Mouse (Mus musculus): ENCODE measurements at regions not wholly inside any gene's neighbourhood (a gene's known extent, or its start where the extent isn't known, plus 50 kb on each side); places are given as distances from the start of the nearest gene placed in this dataset.
A peak's percentile ranks its signal among the peaks of the same experiment; 100 is the strongest.

DNA sequence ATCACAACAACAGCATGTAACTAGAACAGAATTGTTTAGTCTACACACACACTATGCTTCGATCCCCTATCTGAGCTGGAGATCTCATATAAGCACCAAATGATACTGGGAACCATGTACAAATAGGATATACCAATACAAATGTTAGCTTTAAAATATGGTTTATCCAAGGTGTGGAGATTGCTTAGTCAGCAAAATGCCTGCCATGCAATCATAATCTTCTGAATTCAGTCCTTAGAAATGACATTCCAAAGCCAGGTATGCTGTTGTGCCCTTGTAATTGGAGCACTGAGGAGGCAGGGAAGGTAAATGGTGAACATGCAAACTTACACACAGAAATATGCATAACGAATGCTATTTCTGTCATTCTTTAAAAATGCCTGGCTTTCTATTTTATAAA lies 54.0 kb upstream of the Thsd7b start:
- intact Hi-C loops (cut with DNase I) = no loop called here
- no peak for DNase-seq (ENCODE audit: low spot score in 2 of 2)

DNA sequence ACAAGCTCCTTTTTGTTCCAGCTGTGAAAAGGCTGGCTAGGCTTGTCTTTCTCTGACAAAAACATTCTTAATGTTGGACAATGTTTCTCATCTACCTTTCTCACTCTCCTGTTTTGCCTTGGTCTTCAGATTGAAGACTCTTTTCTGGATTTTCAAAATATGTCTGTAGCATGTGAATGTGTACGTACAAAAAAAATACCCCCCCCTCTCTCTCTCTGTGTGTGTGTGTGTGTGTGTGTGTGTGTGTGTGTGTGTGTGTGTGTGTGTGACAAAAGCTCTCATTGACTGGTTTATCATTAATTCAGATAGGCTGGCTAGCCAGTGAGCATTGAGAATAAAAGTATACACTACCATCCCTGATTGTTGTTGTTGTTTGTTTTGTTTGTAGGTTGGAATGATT lies 64.3 kb upstream of the Thsd7b start:
- intact Hi-C loops (cut with DNase I) = no loop called here

GRCm38 (mm10) chr1:129208406-129208805 lies 64.7 kb upstream of the Thsd7b start:
- DNase-seq (ENCODE audit: low spot score in 2 of 2) = peak; percentile 9 to 13
- intact Hi-C loops (cut with DNase I) = no loop called here

More for the DNA sequence above, 64.3 kb upstream of the Thsd7b start:
- DNase-seq (ENCODE audit: low spot score in 2 of 2) = no peak

DNA sequence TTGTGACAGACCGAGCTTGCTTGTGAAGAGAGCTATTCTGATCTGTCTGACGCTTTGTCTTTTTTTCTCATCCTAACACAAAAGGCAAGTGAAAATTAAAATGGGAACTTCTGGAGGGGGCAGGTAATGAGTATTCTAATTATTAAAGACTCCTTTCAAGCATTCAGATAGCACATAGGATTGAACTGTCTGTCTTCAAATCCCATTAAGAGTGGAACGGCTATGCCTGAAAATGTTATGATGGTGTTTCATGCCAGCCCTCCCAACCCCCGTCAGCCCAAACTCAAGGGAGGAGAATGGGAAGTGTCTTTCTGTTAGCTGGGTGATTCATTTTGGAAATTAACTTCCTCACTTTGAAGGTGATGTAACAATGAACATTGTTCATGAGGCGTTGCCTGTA lies 65.4 kb upstream of the Thsd7b start:
- DNase-seq (ENCODE audit: low spot score in 2 of 2) = no peak
- intact Hi-C loops (cut with DNase I) = no loop called here

GRCm38 (mm10) chr1:129180174-129180759 lies 92.8 kb upstream of the Thsd7b start:
- DNase-seq (ENCODE audit: low spot score in 2 of 2) = no peak
- intact Hi-C loops (cut with DNase I) = no loop called here

- DNase-seq (ENCODE audit: low spot score in 2 of 2) = peak; percentile 48 to 61
- intact Hi-C loops (cut with DNase I) = loop anchor here (5.0 kb wide), 1 partner anchor 822 kb away; no protein-coding TSS in a partner anchor
Observed at GRCm38 (mm10) chr1:129169936-129170335, 103.2 kb upstream of the Thsd7b start.

- intact Hi-C loops (cut with DNase I) = no loop called here
- no peak for DNase-seq (ENCODE audit: low spot score in 2 of 2)
Observed at GRCm38 (mm10) chr1:129150643-129151042, 122.5 kb upstream of the Thsd7b start.

DNA sequence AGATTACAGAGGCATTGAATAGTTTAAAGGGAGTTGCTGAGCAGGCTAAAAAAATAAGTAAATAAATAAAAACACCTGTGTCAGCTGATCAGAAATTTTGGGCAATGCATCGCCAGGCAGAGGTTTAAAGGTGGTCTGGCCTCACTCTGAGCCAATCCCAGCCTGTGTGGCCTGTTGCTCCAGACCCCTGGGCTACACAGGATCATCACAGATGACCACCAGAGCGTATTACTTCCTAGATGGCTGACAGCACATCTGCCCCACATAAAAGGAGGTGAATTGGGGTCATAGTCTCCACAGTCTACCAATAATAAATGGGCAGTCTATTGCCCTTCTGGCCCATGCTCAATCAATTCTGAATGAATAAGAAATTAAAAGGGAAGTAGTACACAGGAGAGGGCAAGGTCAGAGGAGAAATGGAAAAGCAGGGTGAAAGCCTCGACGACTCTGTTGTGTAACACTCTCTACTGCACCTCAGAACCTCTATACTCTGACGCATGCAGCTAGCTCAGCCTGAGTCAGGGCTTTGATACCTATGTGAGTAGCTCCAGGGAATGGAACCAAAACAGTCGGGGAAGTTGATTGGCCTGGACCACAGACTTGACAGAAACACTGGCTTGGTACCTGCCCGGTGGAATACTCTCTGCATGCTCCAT lies 124.2 kb upstream of the Thsd7b start:
- DNase-seq (ENCODE audit: low spot score in 2 of 2) = no peak
- intact Hi-C loops (cut with DNase I) = no loop called here

DNA sequence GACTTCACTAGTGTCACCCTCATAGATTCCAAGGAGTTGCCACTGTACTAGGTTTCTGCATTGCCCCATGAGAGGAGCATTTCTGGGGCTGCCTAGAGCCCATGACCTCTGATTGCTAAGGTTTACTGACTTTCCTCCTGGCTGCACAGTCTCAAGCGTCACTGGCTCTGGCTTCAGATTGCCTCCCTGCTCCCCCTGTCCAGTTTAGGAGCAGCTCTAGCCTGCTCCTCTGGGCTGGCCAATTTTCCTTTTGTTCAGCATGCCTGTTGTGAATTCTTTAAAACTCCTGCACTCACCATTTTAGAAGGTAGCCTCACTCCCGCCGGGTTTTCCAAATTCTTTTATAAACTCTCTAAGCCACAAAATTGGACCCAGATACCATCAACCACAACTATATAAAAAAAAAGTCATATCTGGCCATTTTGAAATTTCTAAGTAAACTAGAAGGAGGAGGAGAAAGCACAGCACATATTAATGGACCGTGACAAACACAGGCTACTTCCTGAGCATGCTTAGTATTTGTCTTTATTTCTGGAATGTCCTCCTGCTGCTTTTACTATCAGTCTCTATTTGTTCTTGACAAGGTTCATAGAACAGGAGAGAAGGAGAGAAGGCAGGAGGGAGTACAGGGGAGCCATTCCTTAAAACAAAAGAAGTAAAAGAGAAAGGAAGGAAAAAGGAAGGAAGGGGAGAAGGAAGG lies 126.6 kb upstream of the Thsd7b start:
- DNase-seq (ENCODE audit: low spot score in 2 of 2) = no peak
- intact Hi-C loops (cut with DNase I) = no loop called here

DNA sequence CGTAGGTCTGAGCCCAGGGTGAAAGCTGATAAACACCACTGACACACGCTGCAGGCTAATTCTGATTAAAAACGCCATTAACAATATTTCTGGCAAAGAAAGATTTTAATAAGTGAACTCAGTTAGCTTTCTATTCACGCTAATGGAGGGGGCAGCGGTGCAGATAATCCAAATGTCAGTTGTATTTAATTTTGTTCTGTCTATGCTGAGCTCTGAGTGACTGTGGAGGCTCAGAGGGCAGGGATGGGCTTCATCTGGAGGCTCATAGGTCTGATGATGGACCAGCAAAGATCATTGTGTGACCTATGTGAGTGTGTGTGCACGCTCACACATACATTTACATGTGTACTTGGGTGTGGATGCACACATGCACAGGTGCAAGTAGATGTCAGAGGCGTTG lies 134.3 kb upstream of the Thsd7b start:
- no peak for DNase-seq (ENCODE audit: low spot score in 2 of 2)
- intact Hi-C loops (cut with DNase I) = no loop called here

GRCm38 (mm10) chr1:129106961-129107557 lies 166.0 kb upstream of the Thsd7b start:
- DNase-seq (ENCODE audit: low spot score in 2 of 2) = no peak
- intact Hi-C loops (cut with DNase I) = no loop called here

- no peak for DNase-seq (ENCODE audit: low spot score in 2 of 2)
- intact Hi-C loops (cut with DNase I) = no loop called here
Observed at GRCm38 (mm10) chr1:129100997-129101396, 172.1 kb upstream of the Thsd7b start.

- DNase-seq (ENCODE audit: low spot score in 2 of 2) = no peak
- intact Hi-C loops (cut with DNase I) = loop anchor here (10.0 kb wide), 1 partner anchor 203 kb away; no protein-coding TSS in a partner anchor
Observed at GRCm38 (mm10) chr1:129078274-129078673, 194.8 kb upstream of the Thsd7b start.

DNA sequence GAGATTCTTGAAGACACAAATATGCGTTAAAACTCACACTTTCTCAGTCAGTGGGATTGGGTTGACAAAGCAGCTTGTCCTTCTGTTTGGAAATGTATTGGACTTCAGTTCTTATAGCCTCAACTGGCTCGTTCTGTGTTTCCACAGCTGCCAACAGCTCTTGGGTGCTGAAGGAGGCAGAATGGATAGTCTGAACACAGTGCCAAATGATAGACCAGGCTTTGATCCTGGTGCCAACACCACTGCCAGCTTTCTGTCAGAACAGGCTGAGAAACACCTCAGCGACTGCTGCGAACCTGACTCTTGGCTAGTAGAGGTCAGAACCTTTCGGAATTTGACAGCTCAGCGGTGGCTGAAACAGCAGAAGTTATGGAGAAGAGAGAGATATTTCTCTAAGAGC lies 215.9 kb upstream of the Thsd7b start:
- DNase-seq (ENCODE audit: low spot score in 2 of 2) = no peak
- intact Hi-C loops (cut with DNase I) = no loop called here

DNA sequence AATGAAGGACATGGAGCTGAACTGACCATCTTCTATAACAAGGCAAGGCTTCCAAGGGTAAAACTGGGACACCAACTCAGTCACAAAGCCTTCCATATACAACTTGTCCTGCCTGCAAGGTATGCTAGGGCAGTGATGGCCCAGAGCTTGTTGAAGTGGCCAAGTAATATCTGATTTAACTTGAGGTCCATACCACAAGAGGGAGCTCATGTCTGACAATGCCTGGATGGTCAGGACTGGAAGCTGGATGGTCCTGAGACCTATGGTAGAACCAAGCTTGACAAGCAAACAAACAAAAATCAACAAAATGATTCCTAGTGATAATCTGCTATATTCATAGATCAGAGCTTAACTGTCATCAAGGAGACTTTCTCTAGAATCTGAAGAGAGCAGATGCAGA lies 217.8 kb upstream of the Thsd7b start:
- intact Hi-C loops (cut with DNase I) = no loop called here

DNA sequence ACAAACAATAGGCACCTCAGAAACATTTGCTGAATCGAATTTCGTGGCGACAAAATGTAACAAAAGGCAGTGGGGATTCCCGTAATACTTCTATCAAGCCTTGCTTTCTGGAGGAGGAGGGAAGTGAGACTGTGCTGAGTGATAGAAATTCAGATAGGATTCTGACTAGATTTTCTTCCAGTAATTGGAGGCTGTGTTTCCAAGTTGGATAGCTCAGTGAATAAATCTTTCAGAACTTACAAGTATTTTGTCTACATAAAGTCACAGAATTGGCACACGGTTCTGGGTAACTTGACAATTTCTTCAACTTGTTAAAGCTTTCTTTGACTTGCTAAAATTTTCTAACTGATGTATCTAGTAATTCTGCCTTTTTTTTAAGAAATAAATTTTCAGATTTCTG lies 239.4 kb upstream of the Thsd7b start:
- intact Hi-C loops (cut with DNase I) = no loop called here
- no peak for DNase-seq (ENCODE audit: low spot score in 2 of 2)

More for the DNA sequence above, 217.8 kb upstream of the Thsd7b start:
- no peak for DNase-seq (ENCODE audit: low spot score in 2 of 2)

DNA sequence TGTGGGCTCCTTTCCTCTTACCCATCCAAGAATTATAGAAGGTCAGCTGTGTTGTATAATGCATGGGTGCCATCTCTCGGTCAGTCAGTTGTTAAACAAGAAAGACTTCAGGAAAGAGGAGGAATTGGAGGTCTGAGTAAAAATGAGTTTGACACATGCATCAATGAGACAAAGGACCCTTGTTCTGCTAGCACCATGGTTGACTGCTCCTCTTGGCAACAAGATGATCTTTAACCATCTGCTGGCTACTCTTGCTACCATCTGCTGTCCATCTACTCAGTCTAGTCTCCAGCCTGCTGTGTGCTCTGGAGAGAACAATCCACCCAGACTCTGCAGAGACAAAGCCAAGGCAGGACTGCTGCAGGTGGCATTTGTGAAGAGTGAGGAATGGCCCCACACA lies 267.2 kb upstream of the Thsd7b start:
- intact Hi-C loops (cut with DNase I) = no loop called here
- DNase-seq (ENCODE audit: low spot score in 2 of 2) = no peak

DNA sequence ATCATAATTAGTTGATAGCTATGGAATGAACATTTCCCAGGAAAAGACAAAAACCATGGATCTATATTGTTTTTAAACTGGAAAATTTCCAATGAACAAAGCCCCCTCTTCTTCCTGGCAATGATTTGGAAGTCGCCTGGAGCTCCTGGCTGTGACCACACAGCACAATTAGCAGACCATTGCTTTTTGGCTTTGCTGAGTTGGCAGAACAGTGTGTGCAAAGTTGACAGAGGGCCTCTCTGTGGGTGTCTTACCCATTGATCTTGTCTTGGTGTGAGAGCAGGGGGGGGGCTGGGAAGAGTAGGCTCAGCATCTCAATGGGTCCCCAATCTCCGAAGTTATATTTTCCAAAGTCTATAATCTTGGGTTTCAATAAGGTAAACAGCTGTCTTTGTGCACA lies 270.8 kb upstream of the Thsd7b start:
- intact Hi-C loops (cut with DNase I) = no loop called here
- no peak for DNase-seq (ENCODE audit: low spot score in 2 of 2)

DNA sequence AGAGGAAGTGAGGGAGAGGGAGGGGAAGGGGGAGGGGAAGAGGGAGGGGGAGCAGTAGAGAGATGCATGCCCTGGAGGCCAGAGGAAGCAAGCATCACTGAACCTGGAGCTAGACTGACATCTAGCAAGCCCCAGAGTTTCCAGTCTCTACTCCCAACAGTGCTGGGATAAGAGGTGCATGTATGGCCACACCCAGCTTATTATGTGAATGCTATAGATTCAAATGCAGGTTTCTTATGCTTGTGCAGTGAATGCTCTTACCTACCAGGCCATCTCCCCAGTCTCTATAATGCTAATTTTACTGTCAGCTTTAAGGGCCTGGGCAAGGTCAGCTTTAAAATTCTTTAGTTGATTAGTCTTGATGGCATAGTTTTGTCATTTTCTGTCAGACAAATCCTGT lies 271.3 kb upstream of the Thsd7b start:
- intact Hi-C loops (cut with DNase I) = no loop called here
- DNase-seq (ENCODE audit: low spot score in 2 of 2) = no peak

GRCm38 (mm10) chr1:128999741-129000517 lies 273.2 kb upstream of the Thsd7b start:
- intact Hi-C loops (cut with DNase I) = no loop called here

More at GRCm38 (mm10) chr1:128999741-129000517, 273.2 kb upstream of the Thsd7b start:
- no peak for DNase-seq (ENCODE audit: low spot score in 2 of 2)
